Mouse (Mus musculus) lung, adult 2 months (tissue): ENCODE data around the gene Rnf166. TPM values are rescaled to one million over a fixed set of nuclear protein-coding genes. Genes with fewer than 3 reads are reported as not detected.

Source experiments
- DNase-seq: peaks from one replicate; pipeline ENCODE4 v3.0.0; 2022
- H3K4me1 ChIP-seq: fragments of 200-500 bp; 2 replicates; pipeline ENCODE4 v1.6.1; 2011; ENCODE audit warnings: low read length; ENCODE audit not compliant: control insufficient read depth, insufficient read depth
- H3K4me3 ChIP-seq: fragments of 200-500 bp; replicated peaks from 2 replicates; pipeline ENCODE3; 2011; ENCODE audit warnings: low read depth, mild to moderate bottlenecking, control low read depth, low read length; ENCODE audit errors: extremely low read depth
- CTCF ChIP-seq: fragments of 200-500 bp; IDR thresholded peaks from 2 replicates; pipeline ENCODE4 v1.5.1; 2011; ENCODE audit warnings: mild to moderate bottlenecking, low read length, control low read depth; ENCODE audit not compliant: insufficient read depth
- POLR2A ChIP-seq: fragments of 200-500 bp; IDR thresholded peaks from 2 replicates; pipeline ENCODE4 v1.6.1; 2011; ENCODE audit warnings: low read depth, mild to moderate bottlenecking, control low read depth, low read length, borderline replicate concordance; ENCODE audit errors: extremely low read depth
- WGBS: fragments of 180-500 bp; shearing (Covaris S2); methylation state at CpG from one replicate; pipeline ENCODE4 v1.1.7; 2018; 5-methylcytosine and 5-hydroxymethylcytosine counted together
- polyA plus RNA-seq: library from polyadenylated mRNA; depleted of rRNA; stranded (reverse); fragments of >200 nt; gene quantifications from 2 replicates; pipeline ENCODE4 v1.2.3, GENCODE M21; 2012

Gene Rnf166
- polyA plus RNA-seq, 1 experiment, result 93.2 TPM

GRCm38 (mm10) chr8:122474951-122475560 lies 808 bp downstream of the Rnf166 start:
- DNase-seq, result peak; percentile 36
- peak overlapping the region; percentile 95 for H3K4me3 ChIP-seq
- no peak for TF ChIP-seq POLR2A
- H3K4me1 ChIP-seq, result peaks cover 11% of the 10 kb centered on the region; the same call in 1 of the 2 replicates
- 4% methylated on average over 16 of the region's 16 CpGs for WGBS

GRCm38 (mm10) chr8:122473911-122474421 lies 1.9 kb downstream of the Rnf166 start:
- WGBS, result 73% methylated on average over 8 of the region's 8 CpGs
- peak overlapping the region; percentile 20 for H3K4me3 ChIP-seq

GRCm38 (mm10) chr8:122470691-122471090 lies 5.2 kb downstream of the Rnf166 start:
- Histone ChIP-seq H3K4me3 (no peak overlapping the region), H3K4me1 (peaks cover 8% of the 10 kb centered on the region; the same call in 1 of the 2 replicates)
- TF ChIP-seq CTCF, result no peak
- TF ChIP-seq POLR2A, result no peak
- WGBS, result 74% methylated on average over 5 of the region's 5 CpGs
- no peak for DNase-seq

More at GRCm38 (mm10) chr8:122473911-122474421, 1.9 kb downstream of the Rnf166 start:
- peak; percentile 25 for DNase-seq
- no peak for TF ChIP-seq CTCF
- TF ChIP-seq POLR2A, result no peak
- H3K4me1 ChIP-seq, result peaks cover 11% of the 10 kb centered on the region; the same call in 1 of the 2 replicates

- H3K4me1 ChIP-seq, result peaks cover 9% of the 10 kb centered on the region; the same call in 1 of the 2 replicates
- no peak for TF ChIP-seq CTCF
- TF ChIP-seq POLR2A, result no peak
These were observed 5.9 kb downstream of the Rnf166 start for GRCm38 (mm10) chr8:122469965-122470364.

GRCm38 (mm10) chr8:122469407-122469806 lies 6.5 kb downstream of the Rnf166 start:
- 84% methylated on average over 6 of the region's 6 CpGs for WGBS
- no peak overlapping the region for H3K4me3 ChIP-seq
- 0 out of 2 replicates have a peak, but pooled peaks cover 5% of the 10 kb centered on the region for H3K4me1 ChIP-seq
- DNase-seq, result no peak
- TF ChIP-seq POLR2A (no peak), CTCF (no peak)

More at GRCm38 (mm10) chr8:122469965-122470364, 5.9 kb downstream of the Rnf166 start:
- no peak overlapping the region for H3K4me3 ChIP-seq
- no peak for DNase-seq
- 79% methylated on average over 10 of the region's 10 CpGs for WGBS

- no peak for TF ChIP-seq POLR2A
- no peak for TF ChIP-seq CTCF
- no peak overlapping the region for H3K4me3 ChIP-seq
- no peak for DNase-seq
- peaks cover 7% of the 10 kb centered on the region for H3K4me1 ChIP-seq
- 83% methylated on average over 13 of the region's 13 CpGs for WGBS
These were observed 8.0 kb downstream of the Rnf166 start for GRCm38 (mm10) chr8:122467816-122468215.

- peaks cover 7% of the 10 kb centered on the region for H3K4me1 ChIP-seq
- DNase-seq, result no peak
- H3K4me3 ChIP-seq, result no peak overlapping the region
- no peak for TF ChIP-seq POLR2A
- TF ChIP-seq CTCF, result no peak
- 71% methylated on average over 7 of the region's 7 CpGs for WGBS
These were observed 10.9 kb downstream of the Rnf166 start for GRCm38 (mm10) chr8:122464985-122465384.

GRCm38 (mm10) chr8:122463651-122464640 lies 11.9 kb downstream of the Rnf166 start:
- Histone ChIP-seq H3K4me3 (no peak overlapping the region), H3K4me1 (peaks cover 7% of the 10 kb centered on the region)
- WGBS, result 18% methylated on average over 12 of the region's 12 CpGs
- TF ChIP-seq CTCF, result no peak
- TF ChIP-seq POLR2A, result no peak
- DNase-seq, result peak; percentile 48

GRCm38 (mm10) chr8:122462510-122462909 lies 13.4 kb downstream of the Rnf166 start:
- TF ChIP-seq POLR2A, result no peak
- TF ChIP-seq CTCF, result no peak
- WGBS, result 77% methylated on average over 8 of the region's 8 CpGs
- peaks cover 7% of the 10 kb centered on the region for H3K4me1 ChIP-seq
- DNase-seq, result no peak
- H3K4me3 ChIP-seq, result no peak overlapping the region
